Mouse (Mus musculus) kidney, postnatal 0 days (tissue): ENCODE results near the gene Mboat1. TPM values are rescaled to one million over a fixed set of nuclear protein-coding genes. Genes with fewer than 3 reads are reported as not detected.

Experiments
- ATAC-seq: fragments of 200-750 bp; cut with Nextera tagmentation; replicated peaks from 2 replicates; pipeline ENCODE4 v1.8.0; 2017; ENCODE audit warnings: low read depth, moderate number of reproducible peaks, moderate TSS enrichment, moderate library complexity; ENCODE audit not compliant: low FRiP score
- DNase-seq: peaks from one replicate; pipeline ENCODE4 v3.0.0-alpha.2; 2016; ENCODE audit warnings: low spot score
- H3K27ac ChIP-seq: fragments of 300-500 bp; sonication (generic); 2 replicates; pipeline ENCODE4 v1.5.1; 2014; ENCODE audit warnings: mild to moderate bottlenecking
- H3K27me3 ChIP-seq: fragments of 300-500 bp; sonication (generic); 2 replicates; pipeline ENCODE4 v1.6.1; 2014; ENCODE audit warnings: low read length, mixed read lengths; ENCODE audit not compliant: insufficient read depth
- H3K36me3 ChIP-seq: fragments of 300-500 bp; sonication (generic); 2 replicates; pipeline ENCODE4 v1.6.1; 2014; ENCODE audit warnings: low read length, mixed read lengths; ENCODE audit not compliant: insufficient read depth
- H3K4me1 ChIP-seq: fragments of 300-500 bp; sonication (generic); replicated peaks from 2 replicates; pipeline ENCODE4 v1.6.1; 2014; ENCODE audit warnings: antibody characterized with exemption, low read length, mixed read lengths; ENCODE audit not compliant: insufficient read depth
- H3K4me2 ChIP-seq: fragments of 300-500 bp; sonication (generic); 2 replicates; pipeline ENCODE4 v1.6.1; 2014; ENCODE audit warnings: mild to moderate bottlenecking, low read length, moderate library complexity, mixed read lengths
- H3K4me3 ChIP-seq: fragments of 300-500 bp; sonication (generic); replicated peaks from 2 replicates; pipeline ENCODE4 v1.5.1; 2014; ENCODE audit warnings: low read depth, low read length
- H3K9ac ChIP-seq: fragments of 300-500 bp; sonication (generic); 2 replicates; pipeline ENCODE4 v1.6.1; 2014; ENCODE audit warnings: low read depth, low read length
- H3K9me3 ChIP-seq: fragments of 300-500 bp; sonication (generic); replicated peaks from 2 replicates; pipeline ENCODE4 v1.6.1; 2016; ENCODE audit warnings: low read length, inconsistent platforms, mixed read lengths
- CTCF ChIP-seq: IDR thresholded peaks from 2 replicates; pipeline ENCODE4 v1.5.1; 2016; ENCODE audit warnings: antibody characterized with exemption, low read depth, mild to moderate bottlenecking, moderate library complexity
- WGBS: fragments of 180-500 bp; shearing (Covaris S2); extraction: QIAGEN DNeasy Blood & Tissue Kit; methylation state at CpG from one replicate; pipeline ENCODE4 v1.1.7; 2014; 5-methylcytosine and 5-hydroxymethylcytosine counted together
- polyA plus RNA-seq: library from polyadenylated mRNA; unstranded; fragments of >200 nt; fragmentation: Nextera tagmentation; extraction: Ambion mirVana; gene quantifications from 2 replicates; pipeline ENCODE4 v1.2.1, GENCODE M21; 2015

Gene Mboat1
- polyA plus RNA-seq, 1 experiment from 2014 or later = 27.7 TPM

DNA sequence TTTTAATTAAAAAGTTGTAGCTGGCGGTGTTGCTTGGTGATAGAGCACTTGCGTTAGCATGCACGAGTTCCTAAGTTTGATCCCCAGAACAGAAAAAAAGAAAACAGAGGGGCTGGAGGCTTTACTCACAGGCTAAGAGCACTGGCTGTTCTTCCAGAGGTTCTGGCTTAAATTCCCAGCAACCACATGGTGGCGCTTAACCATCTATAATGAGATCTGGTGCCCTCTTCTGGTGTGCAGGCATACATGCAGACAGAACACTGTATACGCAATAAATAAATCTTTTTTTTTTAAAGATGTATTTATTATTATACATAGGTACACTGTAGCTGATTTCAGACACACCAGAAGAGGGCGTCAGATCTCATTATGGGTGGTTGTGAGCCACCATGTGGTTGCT lies 88.4 kb downstream of the Mboat1 start:
- Histone ChIP-seq H3K4me3 (no peak overlapping the region), H3K27ac (no peak overlapping the region), H3K4me1 (peaks cover 3% of the 10 kb centered on the region; the same call in 1 of the 2 replicates), H3K36me3 (no peaks in the 10 kb centered on the region; the same call in 1 of the 2 replicates), H3K9ac (no peak overlapping the region), H3K4me2 (no peak overlapping the region), H3K9me3 (no peaks in the 10 kb centered on the region), H3K27me3 (no peaks in the 10 kb centered on the region)
- TF ChIP-seq CTCF = peak; percentile 26
- ATAC-seq = no peak
- WGBS = 92% methylated on average over 6 of the region's 6 CpGs
- no peak for DNase-seq

DNA sequence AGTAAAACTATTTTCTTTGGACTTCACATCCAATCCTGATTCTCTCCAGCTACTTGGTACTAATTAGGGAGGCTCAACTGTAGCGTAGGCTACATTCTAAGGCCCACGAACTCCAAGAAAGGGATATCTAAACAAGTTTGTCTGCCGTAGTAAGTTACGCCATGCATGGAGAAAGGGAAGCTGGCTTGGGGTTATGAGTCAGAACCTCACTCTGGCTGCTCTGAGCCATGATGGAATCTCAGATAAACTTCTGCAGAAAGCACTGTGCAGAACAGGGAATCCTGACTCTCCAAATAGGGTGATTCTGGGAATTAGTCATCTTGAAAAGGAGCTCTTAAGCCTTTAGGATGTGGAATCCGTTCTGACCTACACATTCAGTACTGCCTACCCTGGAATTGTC lies 92.5 kb downstream of the Mboat1 start:
- Histone ChIP-seq H3K4me2 (no peak overlapping the region), H3K27ac (no peak overlapping the region), H3K9me3 (no peaks in the 10 kb centered on the region), H3K27me3 (no peaks in the 10 kb centered on the region), H3K9ac (no peak overlapping the region), H3K36me3 (no peaks in the 10 kb centered on the region; the same call in 1 of the 2 replicates), H3K4me1 (no peaks in the 10 kb centered on the region), H3K4me3 (no peak overlapping the region)
- TF ChIP-seq CTCF = no peak
- ATAC-seq (no peak; the same call in 1 of the 2 replicates), DNase-seq (no peak)
- 42% methylated on average over 5 of the region's 5 CpGs for WGBS

DNA sequence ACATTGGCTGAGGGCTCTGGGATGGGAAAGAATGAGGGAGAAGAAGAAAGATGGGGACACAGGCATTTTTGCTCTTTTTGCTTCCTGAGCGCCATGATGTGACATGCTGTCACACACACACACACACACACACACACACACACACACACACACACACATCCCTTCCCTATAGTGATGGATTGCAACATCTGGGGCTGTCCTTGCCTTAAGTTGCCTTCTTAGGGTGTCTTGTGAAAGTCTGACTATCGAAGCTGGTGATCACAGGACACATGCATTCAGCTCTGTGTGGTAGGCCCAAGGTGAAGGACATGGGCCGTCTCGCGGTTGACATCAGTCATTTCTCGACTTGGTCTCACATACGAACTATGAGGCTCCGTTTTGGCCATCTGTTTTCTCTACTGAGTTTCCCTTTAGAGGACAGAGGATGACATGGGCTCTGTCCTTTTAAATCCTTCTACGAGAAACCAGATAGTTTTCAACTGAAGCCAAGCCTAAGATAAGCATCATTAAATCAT lies 93.4 kb downstream of the Mboat1 start:
- H3K4me1 ChIP-seq = no peaks in the 10 kb centered on the region
- 83% methylated on average over 9 of the region's 9 CpGs for WGBS
- no peak overlapping the region for H3K4me3 ChIP-seq
- H3K4me2 ChIP-seq = no peak overlapping the region
- peak overlapping the region; percentile 14; the same call in 1 of the 2 replicates for H3K27ac ChIP-seq
- H3K9me3 ChIP-seq = no peaks in the 10 kb centered on the region
- no peak for TF ChIP-seq CTCF
- H3K36me3 ChIP-seq = no peaks in the 10 kb centered on the region
- no peak overlapping the region for H3K9ac ChIP-seq
- DNase-seq = peak; percentile 30
- ATAC-seq = no peak
- no peaks in the 10 kb centered on the region for H3K27me3 ChIP-seq

DNA sequence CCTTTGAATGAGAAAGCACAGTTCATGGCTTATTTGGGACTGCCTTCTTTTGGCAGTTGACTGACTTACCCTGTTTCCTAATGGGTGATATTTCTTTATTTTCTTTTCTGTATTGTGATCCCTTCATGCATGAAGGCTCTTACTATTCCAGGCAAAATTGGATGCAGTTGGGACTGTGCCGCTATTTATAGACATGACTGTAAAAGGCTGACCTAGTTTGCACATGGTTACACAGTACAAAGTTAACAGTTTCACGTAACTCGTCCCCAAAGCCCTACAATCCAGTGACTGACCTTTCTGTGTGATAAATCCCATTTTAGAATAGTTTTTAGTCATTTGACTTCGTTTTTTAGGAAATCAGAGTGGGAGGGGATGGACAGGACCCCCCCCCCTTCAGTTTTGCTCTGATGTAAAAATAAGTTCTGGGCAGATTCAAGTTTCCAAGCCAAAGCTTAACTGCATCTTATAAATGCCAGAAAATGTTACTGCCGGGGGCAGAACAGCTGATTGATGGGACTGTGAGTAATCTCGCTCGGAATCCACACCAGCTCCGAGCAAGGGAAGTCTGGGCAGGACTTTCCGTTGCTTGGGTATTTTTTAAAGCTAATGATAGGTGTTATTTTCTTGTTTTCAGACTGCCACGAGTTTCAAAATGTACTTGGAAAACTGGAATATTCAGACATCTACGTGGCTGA lies 98.9 kb downstream of the Mboat1 start:
- Histone ChIP-seq H3K4me2 (no peak overlapping the region), H3K9ac (no peak overlapping the region), H3K27me3 (no peaks in the 10 kb centered on the region), H3K27ac (peak overlapping the region; percentile 8; the same call in 1 of the 2 replicates), H3K4me1 (no peaks in the 10 kb centered on the region), H3K36me3 (no peaks in the 10 kb centered on the region), H3K4me3 (no peak overlapping the region), H3K9me3 (no peaks in the 10 kb centered on the region)
- no peak for TF ChIP-seq CTCF
- 33% methylated on average over 11 of the region's 11 CpGs for WGBS
- ATAC-seq (peak; percentile 77; the same call in 1 of the 2 replicates), DNase-seq (peak; percentile 73)

DNA sequence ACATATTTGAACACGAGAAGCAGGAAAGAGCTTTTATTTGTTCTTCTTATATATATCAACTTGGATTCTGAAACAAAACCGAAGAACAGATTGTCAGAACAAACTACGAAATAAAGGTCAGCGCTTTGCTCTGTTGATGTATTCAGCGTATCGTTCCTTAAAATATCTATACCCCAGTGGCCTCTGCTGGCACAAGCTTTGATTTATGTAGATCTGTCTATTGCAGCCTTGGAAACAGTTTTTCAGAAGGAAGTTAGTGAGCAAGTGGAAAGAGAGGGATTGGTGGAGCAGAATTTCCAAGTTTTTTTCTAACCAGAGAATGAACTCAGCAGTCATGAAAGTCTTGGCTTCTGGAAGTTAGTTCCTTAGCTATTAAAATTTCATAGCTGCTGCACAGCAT lies 103.1 kb downstream of the Mboat1 start:
- Histone ChIP-seq H3K27ac (no peak overlapping the region), H3K4me2 (no peak overlapping the region), H3K27me3 (no peaks in the 10 kb centered on the region), H3K4me1 (no peaks in the 10 kb centered on the region), H3K9me3 (no peaks in the 10 kb centered on the region), H3K36me3 (0 out of 2 replicates have a peak, but pooled peaks cover 2% of the 10 kb centered on the region), H3K9ac (no peak overlapping the region), H3K4me3 (no peak overlapping the region)
- 77% methylated on average over 6 of the region's 6 CpGs for WGBS
- no peak for ATAC-seq
- TF ChIP-seq CTCF = no peak
- no peak for DNase-seq

DNA sequence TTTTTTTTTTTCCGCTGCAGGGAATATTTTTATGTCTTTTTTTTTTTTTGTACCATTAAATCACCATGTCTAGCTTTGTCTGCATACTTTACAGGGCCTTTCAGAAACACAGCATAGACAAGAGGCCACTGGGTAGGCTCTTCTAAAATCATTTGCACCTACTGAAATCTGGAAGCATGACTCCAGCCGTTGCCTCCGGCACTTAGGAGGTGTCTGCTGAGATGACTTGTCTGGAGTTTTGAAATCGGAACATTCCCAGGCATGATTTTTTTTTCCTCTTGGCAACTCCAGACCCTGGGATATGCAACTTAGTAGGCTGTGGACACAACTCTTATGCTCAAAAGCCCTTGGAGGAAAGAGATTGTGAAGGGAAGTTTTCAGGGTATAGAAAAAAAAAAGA lies 109.3 kb downstream of the Mboat1 start:
- TF ChIP-seq CTCF = no peak
- Histone ChIP-seq H3K4me3 (no peak overlapping the region), H3K27me3 (no peaks in the 10 kb centered on the region), H3K4me1 (no peaks in the 10 kb centered on the region; the same call in 1 of the 2 replicates), H3K9ac (no peak overlapping the region), H3K27ac (no peak overlapping the region), H3K9me3 (no peaks in the 10 kb centered on the region), H3K36me3 (0 out of 2 replicates have a peak, but pooled peaks cover 2% of the 10 kb centered on the region), H3K4me2 (no peak overlapping the region)
- 74% methylated on average over 4 of the region's 4 CpGs for WGBS
- ATAC-seq (no peak), DNase-seq (no peak)
